Mouse (Mus musculus) layer of hippocampus, postnatal 36 days (tissue): ENCODE data around the gene Ppp2r2c. TPM values are rescaled to one million over a fixed set of nuclear protein-coding genes. Genes with fewer than 3 reads are reported as not detected.

Source experiments
- DNase-seq, 2 experiments: peaks; one replicate each; pipeline ENCODE4 v3.0.0; 2022
- total RNA-seq, 2 experiments: library from RNA; stranded (reverse); gene quantifications; 2 replicates each; pipeline ENCODE4 v1.2.3; 2021

Gene Ppp2r2c
- total RNA-seq, 2 experiments from 2014 or later: 402 to 415 TPM

DNA sequence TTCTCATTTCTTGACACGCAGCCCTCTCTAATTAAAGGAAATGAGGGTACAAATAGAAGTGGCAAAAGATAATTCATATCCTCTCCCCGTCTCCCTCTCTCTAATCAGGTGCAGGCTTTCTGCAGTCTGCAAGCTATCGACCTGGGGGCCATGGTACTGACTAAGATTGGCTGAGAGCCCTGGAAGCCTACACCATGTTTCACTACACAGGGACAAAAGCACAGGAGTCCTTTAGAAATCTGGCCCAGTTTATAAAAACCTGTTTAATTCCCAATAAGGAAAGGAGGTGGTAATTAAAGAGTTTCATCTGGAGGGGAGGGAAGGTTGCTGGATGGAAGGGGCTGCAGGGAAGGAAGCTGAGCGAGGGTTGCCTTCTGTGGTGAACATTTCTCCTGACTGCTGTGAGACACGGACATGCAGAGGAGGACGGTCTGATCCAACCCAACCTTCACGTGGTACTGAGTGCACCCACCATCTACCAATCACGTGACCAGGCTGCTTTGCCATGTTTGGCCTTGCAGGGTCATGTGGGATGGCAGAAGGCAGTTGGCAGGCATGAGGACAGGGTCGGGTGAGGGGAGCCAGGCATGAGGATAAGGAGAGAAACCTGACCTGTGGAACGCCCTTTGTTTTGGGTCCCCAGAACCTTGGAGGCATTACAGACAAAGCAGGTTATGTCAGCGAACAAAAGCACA lies 30.2 kb downstream of the Ppp2r2c start:
- DNase-seq: no peak

GRCm38 (mm10) chr5:36899392-36899791 lies 31.1 kb downstream of the Ppp2r2c start:
- DNase-seq: no peak

GRCm38 (mm10) chr5:36900189-36900619 lies 31.9 kb downstream of the Ppp2r2c start:
- no peak for DNase-seq

- no peak for DNase-seq
These were observed 34.5 kb downstream of the Ppp2r2c start for GRCm38 (mm10) chr5:36902807-36903206.

GRCm38 (mm10) chr5:36904131-36904530 lies 35.8 kb downstream of the Ppp2r2c start:
- no peak for DNase-seq

DNA sequence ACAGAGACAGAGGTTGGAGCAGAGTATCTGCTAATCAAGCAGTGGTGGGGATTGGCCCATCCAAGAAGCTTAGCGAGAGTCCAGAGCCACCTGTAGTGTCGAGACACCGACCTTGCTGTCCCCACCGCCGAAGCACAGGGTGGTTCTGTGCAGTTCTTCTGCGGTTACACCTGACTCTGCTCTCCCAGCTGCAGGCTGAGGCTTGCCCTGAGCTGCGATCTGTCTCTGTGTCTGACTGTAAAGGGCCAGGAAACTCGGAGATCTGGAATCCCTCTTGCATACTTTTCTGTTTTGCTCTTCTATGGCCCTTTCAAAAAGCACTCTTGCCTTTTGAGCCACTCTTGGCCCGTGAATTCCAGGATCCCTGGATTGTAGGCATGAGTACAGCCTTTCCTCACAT lies 36.4 kb downstream of the Ppp2r2c start:
- no peak for DNase-seq

- DNase-seq: no peak
These were observed 36.9 kb downstream of the Ppp2r2c start for GRCm38 (mm10) chr5:36905216-36905615.

DNA sequence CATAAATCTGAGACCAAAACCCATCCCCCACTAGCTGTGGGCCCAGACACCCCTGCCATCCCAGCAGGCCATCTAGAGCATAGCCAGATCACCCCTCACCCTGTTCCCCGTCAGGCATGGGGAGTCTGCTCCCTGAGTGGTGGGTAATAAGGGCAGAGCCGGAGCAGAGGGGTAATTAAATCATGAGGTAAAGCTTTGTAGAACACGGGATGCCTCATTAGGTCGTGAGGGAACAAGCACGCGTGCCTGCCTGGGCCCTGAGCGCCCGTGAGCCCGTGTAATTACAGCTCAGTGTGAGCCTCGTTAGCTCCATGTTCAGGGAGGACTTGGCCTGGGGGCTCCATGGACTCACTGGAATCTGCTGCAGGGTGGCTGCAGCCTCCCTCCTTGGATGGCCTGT lies 39.4 kb downstream of the Ppp2r2c start:
- no peak for DNase-seq

DNA sequence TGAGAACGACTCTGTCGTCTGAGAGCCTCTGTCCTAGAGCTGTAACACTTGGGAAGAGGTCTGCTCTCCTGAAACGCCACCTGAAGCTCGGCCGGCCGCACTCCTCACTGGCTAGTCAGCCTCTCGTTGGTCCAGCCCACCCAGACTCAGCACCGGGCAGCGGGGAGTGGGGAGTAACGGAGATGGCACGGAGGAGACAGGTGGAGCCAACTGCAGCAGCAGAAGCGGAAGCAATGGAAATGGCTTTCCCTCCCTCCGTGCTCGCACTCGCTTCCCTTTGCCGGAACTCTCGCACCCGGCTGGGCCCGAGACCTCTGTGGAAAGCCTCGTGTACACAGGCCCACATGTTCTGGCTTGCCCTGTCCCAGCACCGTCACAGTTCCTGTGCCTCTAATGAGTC lies 41.2 kb downstream of the Ppp2r2c start:
- DNase-seq: no peak

GRCm38 (mm10) chr5:36910980-36911379 lies 42.7 kb downstream of the Ppp2r2c start:
- no peak for DNase-seq

DNA sequence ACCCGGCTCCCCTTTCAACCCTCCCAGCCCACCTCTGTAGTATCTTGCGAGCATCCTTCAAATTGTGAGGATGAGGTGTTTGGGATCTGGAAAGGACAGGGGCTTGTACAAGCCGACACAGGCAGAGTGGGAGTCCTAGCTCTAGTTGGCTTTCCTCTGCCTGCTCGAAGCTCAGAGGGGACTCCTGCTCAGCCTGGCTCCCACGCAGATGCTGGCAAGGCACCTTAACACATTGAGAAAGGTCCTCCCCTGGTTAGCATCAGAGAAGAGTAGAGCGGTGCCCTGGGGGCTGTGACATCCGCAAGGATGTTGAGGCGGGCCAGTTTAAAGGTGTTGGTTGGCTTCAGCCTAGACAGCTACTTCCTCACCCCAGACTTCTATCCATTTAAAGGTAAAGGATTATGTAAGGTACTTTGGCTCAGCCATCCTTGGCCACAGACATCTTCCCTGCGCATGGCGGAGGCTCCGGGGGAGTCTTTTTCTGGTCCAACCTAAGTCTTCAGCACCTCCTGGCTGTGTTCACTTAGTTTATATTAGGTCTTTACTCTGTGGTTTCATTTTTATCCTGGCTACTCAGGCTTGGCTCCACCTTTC lies 43.5 kb downstream of the Ppp2r2c start:
- no peak for DNase-seq

DNA sequence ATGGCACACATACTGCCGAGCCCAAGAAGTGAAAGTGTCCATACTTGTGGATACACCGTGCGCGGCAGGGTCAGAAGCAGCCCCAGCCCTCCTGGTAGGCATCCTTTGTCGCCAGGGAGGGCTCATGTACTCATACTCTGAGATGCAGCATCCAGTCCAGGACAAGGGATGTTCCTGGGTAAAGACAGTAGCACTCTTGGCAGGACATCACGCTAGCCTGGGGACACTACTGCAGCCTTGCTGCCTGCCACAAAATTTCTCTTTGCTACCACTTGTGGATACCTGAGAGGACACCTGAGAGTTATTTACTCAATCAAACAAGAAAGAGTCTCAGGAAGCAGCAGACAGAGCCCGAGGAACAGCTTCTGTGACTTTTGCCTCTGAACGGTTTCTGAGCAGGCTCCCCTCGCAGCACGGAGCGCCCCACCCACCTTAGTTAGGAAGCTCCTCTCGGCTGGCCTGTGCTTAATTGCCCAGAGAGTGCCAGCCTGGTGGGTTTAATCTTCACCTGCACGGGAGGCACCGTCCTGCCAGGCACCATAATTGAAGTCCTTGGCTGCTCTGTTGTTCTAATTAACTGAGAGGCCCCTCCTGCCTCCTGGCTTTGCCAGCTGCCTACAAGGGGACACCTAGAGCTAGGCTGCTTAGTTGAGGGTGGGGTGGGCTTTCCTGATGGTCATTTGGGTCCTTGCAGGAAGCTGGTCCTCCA lies 44.4 kb downstream of the Ppp2r2c start:
- DNase-seq: no peak

DNA sequence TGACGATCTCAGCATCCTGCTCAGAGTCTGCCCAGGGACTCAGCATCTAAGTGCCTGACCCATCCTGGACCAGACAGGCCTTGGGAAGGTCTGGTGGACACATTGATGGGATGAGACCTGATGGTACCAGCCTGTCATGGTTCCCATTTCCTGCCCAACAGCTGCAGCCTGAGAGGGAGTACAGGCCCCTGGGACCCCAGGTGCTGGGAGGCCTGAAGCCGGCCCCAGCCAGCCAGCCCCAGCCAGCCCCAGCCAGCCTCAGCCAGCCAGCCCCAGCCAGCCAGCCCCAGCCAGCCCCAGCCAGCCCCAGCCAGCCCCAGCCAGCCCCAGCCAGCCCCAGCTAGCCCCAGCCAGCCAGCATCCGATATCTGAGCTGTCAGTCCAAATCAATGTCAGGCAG lies 46.9 kb downstream of the Ppp2r2c start:
- DNase-seq: no peak

DNA sequence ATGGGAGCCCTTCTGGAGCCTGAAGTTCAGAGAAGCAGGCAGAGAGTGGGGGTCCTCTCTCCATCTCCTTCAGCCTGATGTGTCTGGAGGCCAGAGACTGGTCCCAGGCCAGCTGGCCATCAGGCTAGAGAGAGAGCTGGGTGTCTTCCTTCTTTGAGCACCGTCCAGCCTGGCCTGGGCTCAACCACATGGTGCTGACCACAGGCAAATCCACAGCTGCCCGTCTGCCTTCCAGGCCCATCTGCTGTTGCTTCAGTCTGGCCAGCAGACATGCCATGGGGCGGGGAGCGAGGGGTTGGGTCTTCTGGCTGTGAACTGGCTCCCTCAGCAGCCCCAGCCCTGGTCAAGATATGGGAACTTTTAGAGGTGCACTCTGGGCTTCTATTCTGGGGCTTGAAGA lies 48.3 kb downstream of the Ppp2r2c start:
- DNase-seq: no peak

GRCm38 (mm10) chr5:36917245-36917644 lies 48.9 kb downstream of the Ppp2r2c start:
- no peak for DNase-seq

DNA sequence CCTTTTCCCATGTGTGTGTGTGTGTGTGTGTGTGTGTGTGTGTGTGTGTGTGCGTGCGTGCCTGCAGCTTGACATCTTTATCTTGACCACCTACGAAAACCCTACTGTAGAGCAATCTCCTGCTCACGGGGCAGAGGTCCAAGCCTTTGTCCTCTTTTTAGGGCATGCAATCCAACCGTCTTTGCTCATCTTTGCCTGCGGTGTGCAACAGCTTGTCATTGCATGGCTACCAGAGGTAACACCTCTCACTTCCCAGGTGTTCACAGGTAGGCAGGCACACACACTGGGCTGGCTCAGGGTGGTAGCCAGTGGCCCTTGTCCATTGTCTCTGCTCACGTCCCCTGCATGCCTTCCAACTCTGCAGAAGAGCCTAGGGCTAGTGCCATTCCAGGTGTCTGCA lies 49.7 kb downstream of the Ppp2r2c start:
- no peak for DNase-seq

DNA sequence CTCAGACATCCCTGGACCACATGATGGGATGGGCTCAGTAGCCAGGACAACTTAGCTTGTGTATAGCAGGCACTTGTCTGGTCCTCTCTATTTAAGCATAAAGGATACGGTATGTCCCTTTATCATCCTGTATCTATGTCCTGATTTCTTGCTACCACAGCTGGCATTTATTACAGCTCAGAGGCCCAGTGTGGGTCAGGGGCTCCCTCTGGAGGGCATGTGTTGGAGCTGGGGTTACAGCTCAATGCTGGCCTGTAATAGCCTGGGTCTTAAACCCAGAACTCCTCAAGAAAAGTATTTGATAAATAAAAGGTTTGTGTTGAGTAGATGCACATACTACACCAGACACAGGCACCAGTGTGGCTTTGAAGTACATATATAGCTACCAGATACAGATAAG lies 51.8 kb downstream of the Ppp2r2c start:
- DNase-seq: no peak

GRCm38 (mm10) chr5:36921871-36922270 lies 53.6 kb downstream of the Ppp2r2c start:
- DNase-seq: no peak

- DNase-seq: no peak
These were observed 54.5 kb downstream of the Ppp2r2c start for GRCm38 (mm10) chr5:36922811-36923210.

GRCm38 (mm10) chr5:36923826-36924700 lies 55.8 kb downstream of the Ppp2r2c start:
- DNase-seq: no peak

DNA sequence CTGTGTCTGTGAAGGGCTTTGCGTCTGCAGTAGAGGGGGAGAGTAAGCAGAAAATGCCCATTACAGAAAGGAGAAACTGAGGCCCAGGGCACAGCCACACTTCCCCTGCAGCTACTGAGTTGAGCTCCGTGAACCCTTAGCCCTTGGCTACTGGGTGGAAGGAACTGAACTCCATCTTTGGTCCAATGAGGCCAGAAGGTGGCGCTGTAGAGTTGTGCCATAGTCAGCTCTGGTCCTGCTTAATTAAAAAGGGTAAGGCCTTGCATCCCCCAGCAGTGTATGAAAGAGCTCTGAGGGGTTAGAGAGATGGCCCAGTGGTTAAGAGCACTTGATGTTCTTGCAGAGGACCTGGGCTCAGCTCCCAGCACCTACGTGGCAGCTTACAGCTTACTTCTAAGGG lies 60.4 kb downstream of the Ppp2r2c start:
- DNase-seq: no peak

DNA sequence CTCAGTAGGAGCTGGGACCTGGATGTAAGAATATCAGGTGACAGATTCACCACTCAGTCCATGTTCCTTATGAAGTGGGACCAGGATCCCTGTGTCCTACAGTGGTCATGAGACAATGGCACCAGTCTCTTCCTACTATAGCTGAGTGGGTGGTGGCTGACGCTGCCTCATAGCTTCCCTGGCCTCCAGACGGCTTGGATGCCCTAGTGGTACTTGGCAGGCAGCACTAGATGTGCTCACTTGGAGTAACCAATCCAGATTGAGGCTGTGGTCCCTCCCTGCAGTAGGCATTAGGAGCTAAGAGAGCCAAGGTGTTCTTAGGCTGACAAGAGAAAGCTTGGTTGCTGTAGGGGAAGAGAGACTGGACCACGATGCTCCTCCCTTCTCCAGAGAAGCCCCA lies 61.1 kb downstream of the Ppp2r2c start:
- no peak for DNase-seq

DNA sequence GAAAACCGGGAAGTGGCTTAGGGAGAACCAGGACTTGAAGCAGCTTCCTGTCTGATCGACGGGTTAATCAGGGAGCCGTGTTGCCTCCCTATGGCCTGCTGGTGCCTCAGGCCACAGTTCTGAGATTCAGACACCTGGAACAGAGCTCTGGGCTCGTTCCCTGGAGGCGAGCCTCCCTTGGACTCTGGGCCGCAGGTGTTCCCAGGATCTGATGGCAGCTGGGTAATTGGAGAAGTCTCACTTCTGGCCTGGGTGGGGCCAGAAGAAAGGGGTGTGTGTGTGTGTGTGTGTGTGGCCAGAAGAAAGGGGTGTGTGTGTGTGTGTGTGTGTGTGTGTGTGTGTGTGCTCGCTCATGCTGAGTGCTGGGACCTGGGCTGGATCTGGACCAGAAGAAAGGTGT lies 65.1 kb downstream of the Ppp2r2c start:
- DNase-seq: no peak
